Mouse (Mus musculus) stomach, embryonic 14.5 days (tissue): ENCODE measurements at regions not wholly inside any gene's neighbourhood (a gene's known extent, or its start where the extent isn't known, plus 50 kb on each side); places are given as distances from the start of the nearest gene placed in this dataset.

ENCODE experiments used
- ATAC-seq: fragments of 200-750 bp; cut with Nextera tagmentation; 2 replicates; pipeline ENCODE4 v1.8.0; 2017; ENCODE audit warnings: low read depth, moderate TSS enrichment; ENCODE audit not compliant: insufficient number of reproducible peaks, insufficient read depth, low FRiP score
- H3K27ac ChIP-seq: fragments of 300-500 bp; sonication (generic); 2 replicates; pipeline ENCODE4 v1.5.1; 2014; ENCODE audit warnings: mild to moderate bottlenecking, low read length, moderate library complexity, mixed read lengths
- H3K27me3 ChIP-seq: fragments of 300-500 bp; sonication (generic); 2 replicates; pipeline ENCODE4 v1.6.1; 2014; ENCODE audit warnings: low read length, control low read depth, mixed read lengths; ENCODE audit not compliant: control insufficient read depth, insufficient read depth
- H3K36me3 ChIP-seq: fragments of 300-500 bp; sonication (generic); 2 replicates; pipeline ENCODE4 v1.6.1; 2014; ENCODE audit warnings: mild to moderate bottlenecking, control low read depth, low read length, moderate library complexity, mixed read lengths; ENCODE audit not compliant: control insufficient read depth, insufficient read depth
- H3K4me1 ChIP-seq: fragments of 300-500 bp; sonication (generic); 2 replicates; pipeline ENCODE4 v1.6.1; 2014; ENCODE audit warnings: low read length, control low read depth, mixed read lengths; ENCODE audit not compliant: control insufficient read depth, insufficient read depth
- H3K4me2 ChIP-seq: fragments of 300-500 bp; sonication (generic); replicated peaks from 2 replicates; pipeline ENCODE4 v1.6.1; 2014; ENCODE audit warnings: low read depth, low read length, control low read depth
- H3K4me3 ChIP-seq: fragments of 300-500 bp; sonication (generic); 2 replicates; pipeline ENCODE4 v1.5.1; 2014; ENCODE audit warnings: low read depth, low read length, control low read depth
- H3K9ac ChIP-seq: fragments of 300-500 bp; sonication (generic); replicated peaks from 2 replicates; pipeline ENCODE4 v1.6.1; 2014; ENCODE audit warnings: low read depth, mild to moderate bottlenecking, control low read depth, low read length, moderate library complexity, mixed read lengths
- H3K9me3 ChIP-seq: fragments of 300-500 bp; sonication (generic); 2 replicates; pipeline ENCODE4 v1.6.1; 2016; ENCODE audit warnings: low read depth, low read length, control low read depth; ENCODE audit not compliant: control insufficient read depth
- WGBS: fragments of 180-500 bp; shearing (Covaris S2); extraction: QIAGEN DNeasy Blood & Tissue Kit; methylation state at CpG from one replicate; pipeline ENCODE4 v1.1.7; 2014; 5-methylcytosine and 5-hydroxymethylcytosine counted together

- H3K9ac ChIP-seq, result no peak overlapping the region
- no peak overlapping the region for H3K27ac ChIP-seq
- no peaks in the 10 kb centered on the region for H3K9me3 ChIP-seq
- no peak overlapping the region for H3K4me3 ChIP-seq
- H3K27me3 ChIP-seq, result no peaks in the 10 kb centered on the region
- ATAC-seq, result peak; percentile 65; the same call in 1 of the 2 replicates
- H3K4me1 ChIP-seq, result no peaks in the 10 kb centered on the region
- WGBS, result 12% methylated on average over 3 of the region's 3 CpGs
- H3K4me2 ChIP-seq, result no peak overlapping the region
- no peaks in the 10 kb centered on the region for H3K36me3 ChIP-seq
Measured at GRCm38 (mm10) chr12:43827296-43827695, 382.8 kb downstream of the Dnajb9 start.

GRCm38 (mm10) chr12:43813559-43813958 lies 396.6 kb downstream of the Dnajb9 start:
- WGBS, result 8% methylated on average over 3 of the region's 3 CpGs
- no peak for ATAC-seq
- H3K9ac ChIP-seq, result no peak overlapping the region

GRCm38 (mm10) chr12:43772766-43773165 lies 437.4 kb downstream of the Dnajb9 start:
- WGBS, result 93% methylated on average over 1 of the region's 1 CpGs
- H3K27me3 ChIP-seq, result no peaks in the 10 kb centered on the region
- no peaks in the 10 kb centered on the region for H3K9me3 ChIP-seq
- ATAC-seq, result no peak
- H3K4me1 ChIP-seq, result no peaks in the 10 kb centered on the region
- H3K27ac ChIP-seq, result no peak overlapping the region
- H3K36me3 ChIP-seq, result no peaks in the 10 kb centered on the region
- no peak overlapping the region for H3K4me3 ChIP-seq
- H3K9ac ChIP-seq, result no peak overlapping the region
- no peak overlapping the region for H3K4me2 ChIP-seq

More at GRCm38 (mm10) chr12:43813559-43813958, 396.6 kb downstream of the Dnajb9 start:
- Histone ChIP-seq H3K4me2 (no peak overlapping the region), H3K4me1 (no peaks in the 10 kb centered on the region), H3K4me3 (no peak overlapping the region), H3K27me3 (no peaks in the 10 kb centered on the region), H3K36me3 (no peaks in the 10 kb centered on the region), H3K9me3 (no peaks in the 10 kb centered on the region), H3K27ac (no peak overlapping the region)

- no peak overlapping the region for H3K4me2 ChIP-seq
- WGBS, result 49% methylated on average over 1 of the region's 1 CpGs
Measured at GRCm38 (mm10) chr12:43762151-43762550, 448.0 kb downstream of the Dnajb9 start.

More at GRCm38 (mm10) chr12:43762151-43762550, 448.0 kb downstream of the Dnajb9 start:
- Histone ChIP-seq H3K27me3 (no peaks in the 10 kb centered on the region), H3K4me1 (no peaks in the 10 kb centered on the region), H3K9ac (no peak overlapping the region), H3K27ac (no peak overlapping the region), H3K9me3 (no peaks in the 10 kb centered on the region), H3K4me3 (no peak overlapping the region), H3K36me3 (no peaks in the 10 kb centered on the region)
- no peak for ATAC-seq
